Mouse (Mus musculus) liver, embryonic 11.5 days (tissue): ENCODE results near the gene Gm6583. TPM values are rescaled to one million over a fixed set of nuclear protein-coding genes. Genes with fewer than 3 reads are reported as not detected.

Source experiments
- ATAC-seq: fragments of 200-750 bp; cut with Nextera tagmentation; replicated peaks from 2 replicates; pipeline ENCODE4 v1.8.0; 2017; ENCODE audit warnings: moderate number of reproducible peaks, mild to moderate bottlenecking, moderate TSS enrichment, moderate library complexity; ENCODE audit not compliant: low FRiP score
- DNase-seq: peaks from one replicate; pipeline ENCODE4 v3.0.0-alpha.2; 2017; ENCODE audit warnings: low spot score
- H3K27ac ChIP-seq: fragments of 300-500 bp; sonication (generic); 2 replicates; pipeline ENCODE4 v1.5.1; 2014; ENCODE audit warnings: mild to moderate bottlenecking, low read depth, low read length, control low read depth
- H3K27me3 ChIP-seq: fragments of 300-500 bp; sonication (generic); replicated peaks from 2 replicates; pipeline ENCODE4 v1.6.1; 2014; ENCODE audit warnings: low read length, mixed read lengths; ENCODE audit not compliant: control insufficient read depth, insufficient read depth
- H3K36me3 ChIP-seq: fragments of 300-500 bp; sonication (generic); 2 replicates; pipeline ENCODE4 v1.6.1; 2014; ENCODE audit warnings: mild to moderate bottlenecking, low read length, moderate library complexity, mixed read lengths; ENCODE audit not compliant: control insufficient read depth, insufficient read depth
- H3K4me1 ChIP-seq: fragments of 300-500 bp; sonication (generic); replicated peaks from 2 replicates; pipeline ENCODE4 v1.6.1; 2014; ENCODE audit warnings: low read length, mixed read lengths; ENCODE audit not compliant: control insufficient read depth, insufficient read depth
- H3K4me2 ChIP-seq: fragments of 300-500 bp; sonication (generic); 2 replicates; pipeline ENCODE4 v1.6.1; 2014; ENCODE audit warnings: mild to moderate bottlenecking, control low read depth, moderate library complexity
- H3K4me3 ChIP-seq: fragments of 300-500 bp; sonication (generic); 2 replicates; pipeline ENCODE4 v1.5.1; 2014; ENCODE audit warnings: low read depth, low read length, control low read depth
- H3K9ac ChIP-seq: fragments of 300-500 bp; sonication (generic); 2 replicates; pipeline ENCODE4 v1.6.1; 2014; ENCODE audit warnings: low read depth, low read length, control low read depth
- H3K9me3 ChIP-seq: fragments of 300-500 bp; sonication (generic); 2 replicates; pipeline ENCODE4 v1.6.1; 2016; ENCODE audit warnings: low read length, inconsistent platforms, mixed read lengths; ENCODE audit not compliant: control insufficient read depth
- WGBS: fragments of 180-500 bp; shearing (Covaris S2); extraction: QIAGEN DNeasy Blood & Tissue Kit; methylation state at CpG from one replicate; pipeline ENCODE4 v1.1.7; 2014; 5-methylcytosine and 5-hydroxymethylcytosine counted together
- polyA plus RNA-seq: library from polyadenylated mRNA; unstranded; fragments of >200 nt; fragmentation: Nextera tagmentation; extraction: Ambion mirVana; gene quantifications from 2 replicates; pipeline ENCODE4 v1.2.1, GENCODE M21; 2014

Gm6583 gene
- polyA plus RNA-seq, 1 experiment from 2014 or later, result 0.29 TPM

GRCm38 (mm10) chr5:112343205-112343595 is 12.6 kb downstream of the Gm6583 start:
- Histone ChIP-seq H3K9ac (peak overlapping the region; percentile 84), H3K4me1 (peaks cover 33% of the 10 kb centered on the region), H3K4me2 (peak overlapping the region; percentile 94), H3K27ac (peak overlapping the region; percentile 73), H3K4me3 (peak overlapping the region; percentile 94), H3K9me3 (no peaks in the 10 kb centered on the region), H3K27me3 (no peaks in the 10 kb centered on the region), H3K36me3 (peaks cover 10% of the 10 kb centered on the region)
- under 1% methylated on average over 23 of the region's 24 CpGs for WGBS
- ATAC-seq, result peak; percentile 75
- DNase-seq, result no peak

- Histone ChIP-seq H3K27ac (peak within 1 kb of the TSS; percentile 73), H3K4me2 (peak within 1 kb of the TSS; percentile 94), H3K4me1 (peaks cover 33% of the 10 kb centered on the region), H3K27me3 (no peaks in the 10 kb centered on the region), H3K4me3 (peak within 1 kb of the TSS; percentile 94), H3K36me3 (peaks cover 13% of the 10 kb centered on the region), H3K9ac (peak within 1 kb of the TSS; percentile 84), H3K9me3 (no peaks in the 10 kb centered on the region)
- ATAC-seq (peak; percentile 75), DNase-seq (peak; percentile 87)
- 2% methylated on average over 59 of the region's 64 CpGs for WGBS
Measured at GRCm38 (mm10) chr5:112342463-112343204, 13.2 kb downstream of the Gm6583 start, which contains the start of the genes Srrd and Hps4. Gene Srrd (minus strand): TSS chr5:112343040. Gene Hps4 (plus strand): TSS chr5:112343083.

DNA sequence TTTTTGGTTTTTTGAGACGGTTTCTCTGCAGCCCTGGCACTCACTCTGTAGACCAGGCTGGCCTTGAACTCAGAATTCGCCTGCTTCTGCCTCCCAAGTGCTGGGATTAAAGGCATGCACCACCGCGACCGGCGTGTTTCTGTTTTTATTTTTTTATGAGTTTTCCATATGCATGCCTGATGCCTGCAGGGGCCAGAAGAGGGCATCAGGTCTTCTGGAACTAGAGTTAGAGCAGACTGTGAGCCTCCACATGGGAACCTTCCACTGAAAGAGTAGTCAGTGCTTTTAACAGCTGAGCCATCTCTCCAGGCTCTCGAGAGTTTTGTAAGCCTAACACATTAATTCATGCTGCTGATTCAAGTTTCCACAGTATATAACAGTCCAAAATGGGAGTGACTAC is 16.6 kb downstream of the Gm6583 start:
- Histone ChIP-seq H3K9ac (no peak overlapping the region), H3K9me3 (no peaks in the 10 kb centered on the region), H3K36me3 (peaks cover 44% of the 10 kb centered on the region), H3K27me3 (no peaks in the 10 kb centered on the region), H3K4me2 (no peak overlapping the region), H3K4me1 (peaks cover 13% of the 10 kb centered on the region), H3K4me3 (no peak overlapping the region), H3K27ac (no peak overlapping the region)
- WGBS, result 74% methylated on average over 7 of the region's 7 CpGs
- ATAC-seq (no peak), DNase-seq (no peak)

DNA sequence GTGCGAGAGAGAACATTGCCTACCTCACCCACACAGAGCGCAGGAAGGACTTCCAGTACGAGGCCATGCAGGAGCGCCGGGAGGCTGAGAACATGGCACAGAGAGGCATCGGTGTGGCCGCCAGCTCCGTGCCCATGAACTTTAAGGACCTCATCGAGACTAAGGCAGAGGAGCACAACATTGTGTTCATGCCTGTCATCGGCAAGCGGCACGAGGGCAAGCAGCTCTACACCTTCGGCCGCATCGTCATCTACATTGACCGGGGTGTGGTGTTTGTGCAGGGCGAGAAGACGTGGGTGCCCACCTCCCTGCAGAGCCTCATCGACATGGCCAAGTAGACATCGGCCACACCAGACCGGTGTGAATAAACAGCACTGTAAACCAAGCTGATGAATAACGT is 18.8 kb downstream of the Gm6583 start:
- no peak overlapping the region for H3K4me3 ChIP-seq
- H3K27ac ChIP-seq, result no peak overlapping the region
- 93% methylated on average over 22 of the region's 22 CpGs for WGBS
- H3K27me3 ChIP-seq, result no peaks in the 10 kb centered on the region
- no peak overlapping the region for H3K9ac ChIP-seq
- no peak overlapping the region for H3K4me2 ChIP-seq
- H3K9me3 ChIP-seq, result no peaks in the 10 kb centered on the region
- ATAC-seq (no peak), DNase-seq (no peak)
- H3K36me3 ChIP-seq, result peaks cover 63% of the 10 kb centered on the region
- H3K4me1 ChIP-seq, result peaks cover 4% of the 10 kb centered on the region

- Histone ChIP-seq H3K9ac (no peak overlapping the region), H3K4me2 (no peak overlapping the region), H3K4me3 (no peak overlapping the region), H3K27ac (no peak overlapping the region), H3K36me3 (peaks cover 79% of the 10 kb centered on the region), H3K27me3 (no peaks in the 10 kb centered on the region), H3K4me1 (no peaks in the 10 kb centered on the region), H3K9me3 (no peaks in the 10 kb centered on the region)
- 0 out of 2 replicates have a peak, but pooled peaks have one; percentile 33 for ATAC-seq
- 45% methylated on average over 2 of the region's 2 CpGs for WGBS
- no peak for DNase-seq
Measured at GRCm38 (mm10) chr5:112335473-112335872, 20.4 kb downstream of the Gm6583 start.

DNA sequence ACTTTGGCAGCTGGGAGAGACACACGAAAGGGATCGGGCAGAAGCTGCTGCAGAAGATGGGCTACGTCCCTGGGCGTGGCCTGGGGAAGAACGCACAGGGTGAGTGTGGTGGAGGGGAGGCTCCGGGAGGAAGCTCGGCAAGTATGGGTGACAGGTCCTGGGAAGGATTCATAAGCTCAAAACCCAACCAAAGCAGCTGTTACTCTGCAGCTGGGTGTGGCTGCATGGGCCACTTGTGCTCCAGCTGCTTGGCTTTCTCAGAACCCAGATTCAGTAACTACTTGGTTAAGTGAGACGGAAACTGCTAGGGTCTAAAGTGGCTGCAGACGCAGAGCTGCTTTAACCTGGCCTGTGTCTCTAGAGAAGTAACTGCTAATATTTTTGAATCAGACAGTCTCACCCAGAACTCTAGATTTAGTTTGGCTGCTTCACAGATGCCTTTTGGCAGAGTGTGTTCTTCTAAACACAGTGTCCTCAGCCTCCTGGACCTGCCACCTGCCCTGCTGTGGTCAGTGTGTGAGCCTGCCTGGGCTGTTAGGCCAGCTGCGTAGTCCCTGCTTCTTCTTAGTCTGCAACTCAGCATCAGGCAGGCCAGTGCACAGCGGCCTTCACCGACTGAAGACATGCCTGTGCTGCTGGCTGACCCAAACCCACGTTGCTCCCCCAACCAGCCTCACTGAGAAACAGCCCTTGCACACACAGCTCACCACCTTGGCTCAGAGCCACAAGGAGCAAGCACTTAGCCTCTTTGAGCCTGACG is 25.8 kb downstream of the Gm6583 start:
- WGBS, result 93% methylated on average over 14 of the region's 14 CpGs

DNA sequence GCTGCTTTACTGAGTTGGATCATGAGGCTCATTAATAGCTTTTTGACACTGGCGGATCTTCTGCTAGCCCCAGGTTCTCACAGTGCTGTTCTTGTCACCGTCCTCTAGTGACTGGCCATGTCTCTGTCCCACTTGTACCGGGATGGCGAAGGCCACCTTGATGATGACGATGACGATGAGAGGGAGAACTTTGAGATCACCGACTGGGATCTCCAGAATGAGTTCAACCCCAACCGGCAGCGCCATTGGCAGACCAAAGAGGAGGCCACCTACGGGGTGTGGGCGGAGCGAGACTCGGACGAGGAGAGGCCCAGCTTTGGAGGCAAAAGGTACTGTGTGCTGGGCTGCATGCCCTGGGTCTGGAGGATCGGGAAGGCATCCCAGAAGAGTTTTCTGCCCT is 28.0 kb downstream of the Gm6583 start:
- Histone ChIP-seq H3K4me2 (no peak overlapping the region), H3K4me3 (no peak overlapping the region), H3K9ac (no peak overlapping the region), H3K9me3 (no peaks in the 10 kb centered on the region), H3K27ac (no peak overlapping the region), H3K36me3 (peaks cover 42% of the 10 kb centered on the region), H3K27me3 (no peaks in the 10 kb centered on the region), H3K4me1 (peaks cover 18% of the 10 kb centered on the region)
- DNase-seq (no peak), ATAC-seq (no peak)
- 94% methylated on average over 15 of the region's 15 CpGs for WGBS

More for the DNA sequence above, 25.8 kb downstream of the Gm6583 start:
- Histone ChIP-seq H3K27me3 (no peaks in the 10 kb centered on the region), H3K4me1 (peaks cover 11% of the 10 kb centered on the region), H3K4me3 (no peak overlapping the region), H3K36me3 (peaks cover 64% of the 10 kb centered on the region), H3K9me3 (no peaks in the 10 kb centered on the region), H3K27ac (no peak overlapping the region), H3K4me2 (no peak overlapping the region), H3K9ac (no peak overlapping the region)
- ATAC-seq, result no peak
- DNase-seq, result no peak

GRCm38 (mm10) chr5:112326446-112327009 is 29.3 kb downstream of the Gm6583 start:
- ATAC-seq, result peak; percentile 7; the same call in 1 of the 2 replicates
- Histone ChIP-seq H3K27ac (no peak overlapping the region), H3K4me3 (peak overlapping the region; percentile 99), H3K9ac (peak overlapping the region; percentile 89), H3K4me2 (peak overlapping the region; percentile 76), H3K4me1 (peaks cover 18% of the 10 kb centered on the region), H3K9me3 (no peaks in the 10 kb centered on the region), H3K36me3 (peaks cover 32% of the 10 kb centered on the region), H3K27me3 (no peaks in the 10 kb centered on the region)
- DNase-seq, result no peak
- WGBS, result 1% methylated on average over 32 of the region's 33 CpGs
